10 mouse cellular contexts compared by ENCODE assay signal in genomic region chr9:94681095-94681487, GRCm38 (mm10). TPM values are rescaled to one million over a fixed set of nuclear protein-coding genes. Genes with fewer than 3 reads are reported as not detected.
A peak's percentile ranks its signal among the peaks of the same experiment; 100 is the strongest.
DNase-seq lines count a peak whose midpoint lies in the region; ATAC-seq lines count a peak whose summit lies in the region.
"Had no signal": no experiment of that assay in that cellular context is flagged by ENCODE, and none has a peak within 500 bp of the region (broad histone marks: within the 10 kb centered on the region; RNA-seq: fewer than 3 reads in every experiment).

No protein-coding gene starts in this region.

- H3K36me3 ChIP-seq in kidney, embryonic 15.5 days: no peaks in the 10 kb centered on the region
- no peaks in the 10 kb centered on the region for H3K36me3 ChIP-seq in intestine, embryonic 16.5 days (ENCODE audit: control insufficient read depth, insufficient read depth, low read length)
- H3K36me3 ChIP-seq: liver, embryonic 13.5 days had no signal

- no peak overlapping the region for H3K4me2 ChIP-seq in kidney, embryonic 15.5 days
- no peak overlapping the region for H3K4me2 ChIP-seq in intestine, embryonic 16.5 days (ENCODE audit: low read depth, low read length)
- H3K4me2 ChIP-seq: liver, embryonic 13.5 days had no signal

- no peak overlapping the region for H3K4me3 ChIP-seq in kidney, embryonic 15.5 days (replicated peaks)
- no peak overlapping the region for H3K4me3 ChIP-seq in intestine, embryonic 16.5 days (ENCODE audit: low read length)
- H3K4me3 ChIP-seq: liver, embryonic 13.5 days had no signal

- H3K9ac ChIP-seq in kidney, embryonic 15.5 days: no peak overlapping the region
- H3K9ac ChIP-seq in intestine, embryonic 16.5 days (ENCODE audit: low read depth, low read length): no peak overlapping the region
- H3K9ac ChIP-seq: liver, embryonic 13.5 days had no signal

- H3K27me3 ChIP-seq in kidney, embryonic 15.5 days: no peaks in the 10 kb centered on the region
- no peaks in the 10 kb centered on the region for H3K27me3 ChIP-seq in intestine, embryonic 16.5 days (replicated peaks; ENCODE audit: control insufficient read depth, insufficient read depth, low read length)
- H3K27me3 ChIP-seq: liver, embryonic 13.5 days had no signal

- peak; percentile 80 for ATAC-seq in kidney, embryonic 15.5 days (replicated peaks; ENCODE audit: low FRiP score)
- no peak for ATAC-seq in intestine, embryonic 16.5 days
- ATAC-seq in granulocyte monocyte progenitor cell, adult 5-6 weeks (replicated peaks; ENCODE audit: poor library complexity, severe bottlenecking): no peak
- ATAC-seq in erythroblast, adult 5-6 weeks (replicated peaks; ENCODE audit: low FRiP score, poor library complexity, severe bottlenecking): no peak

- peaks cover 13% of the 10 kb centered on the region for H3K4me1 ChIP-seq in kidney, embryonic 15.5 days
- no peaks in the 10 kb centered on the region for H3K4me1 ChIP-seq in intestine, embryonic 16.5 days (ENCODE audit: control insufficient read depth, insufficient read depth, low read length)
- H3K4me1 ChIP-seq: liver, embryonic 13.5 days had no signal

- no peak for DNase-seq in kidney, adult 18-20 months
- DNase-seq in cerebellum, adult 11 months: peak; percentile 44
- DNase-seq in gastrocnemius, adult 18-20 months (ENCODE audit: low spot score): peak; percentile 53
- peak; percentile 72 to 82 for DNase-seq in left cerebral cortex, postnatal 36 days (ENCODE audit: low spot score in 2 of 2)
- DNase-seq: adrenal gland, adult 8-10 months; liver, embryonic 13.5 days had no signal

- no peaks in the 10 kb centered on the region for H3K9me3 ChIP-seq in kidney, embryonic 15.5 days (replicated peaks)
- H3K9me3 ChIP-seq in intestine, embryonic 16.5 days (ENCODE audit: control insufficient read depth, low read length): no peaks in the 10 kb centered on the region
- H3K9me3 ChIP-seq: liver, embryonic 13.5 days had no signal

- WGBS in kidney, embryonic 15.5 days: 37% methylated on average over 8 of the region's 8 CpGs
- WGBS in intestine, embryonic 16.5 days: 78% methylated on average over 8 of the region's 8 CpGs

- H3K27ac ChIP-seq in kidney, embryonic 15.5 days: no peak overlapping the region
- no peak overlapping the region for H3K27ac ChIP-seq in intestine, embryonic 16.5 days (ENCODE audit: low read length)
- H3K27ac ChIP-seq: liver, embryonic 13.5 days had no signal

- intact Hi-C loops in left cerebral cortex, postnatal 36 days (cut with DNase I): no loop called here

RNA-seq across cellular contexts. Expression of gene Slc9a9, which starts 11.4 kb away (rescaled TPM):
- 3.4 and 4.0 TPM in 2 replicates for polyA plus RNA-seq in kidney, embryonic 15.5 days (2015; fragmentation: Nextera tagmentation; extraction: Ambion mirVana)
- total RNA-seq in gastrocnemius, adult 18-20 months (2021): 1 to 10 TPM; 1.6 to 2.5 TPM
- 10 to 100 TPM; 20.1 to 22.5 TPM for total RNA-seq in left cerebral cortex, postnatal 36 days (2021)
- 2.3 TPM in 2 replicates for polyA plus RNA-seq in intestine, embryonic 16.5 days (2015; fragmentation: Nextera tagmentation; extraction: Ambion mirVana)
- total RNA-seq in granulocyte monocyte progenitor cell, adult 5-6 weeks (2014; fragmentation: Nextera tagmentation): 10.5 and 13.8 TPM in 2 replicates
- 7.6 and 11.1 TPM in 2 replicates for total RNA-seq in granulocyte monocyte progenitor cell, adult 5-6 weeks (2017)
- 1.9 and 2.5 TPM in 2 replicates for total RNA-seq in erythroblast, adult 5-6 weeks (2015; ENCODE audit: low replicate concordance)
- 4.3 and 4.6 TPM in 2 replicates for total RNA-seq in erythroblast, adult 5-6 weeks (2017; ENCODE audit: low replicate concordance)
